Mouse (Mus musculus) C2C12 (cell line): ENCODE measurements around the gene Cd1d1. TPM values are rescaled to one million over a fixed set of nuclear protein-coding genes. Genes with fewer than 3 reads are reported as not detected.

Experiments
- H3K27me3 ChIP-seq: one replicate; pipeline ENCODE4 v1.6.1; 2011; ENCODE audit not compliant: control insufficient read depth, insufficient read depth, insufficient read length
- H3K36me3 ChIP-seq: one replicate; pipeline ENCODE4 v1.6.1; 2011; ENCODE audit not compliant: control insufficient read depth, insufficient read depth
- H3K4me3 ChIP-seq: one replicate; pipeline ENCODE4 v1.5.1; 2011; ENCODE audit warnings: mild to moderate bottlenecking, control low read depth; ENCODE audit not compliant: poor library complexity, insufficient read depth, severe bottlenecking
- H3K79me2 ChIP-seq: one replicate; pipeline ENCODE4 v1.6.1; 2011; ENCODE audit not compliant: control insufficient read depth, insufficient read depth
- H3K79me3 ChIP-seq: one replicate; pipeline ENCODE4 v1.6.1; 2011; ENCODE audit warnings: low read depth, control low read depth
- H3ac ChIP-seq: one replicate; pipeline ENCODE3; 2011; ENCODE audit warnings: low read depth; ENCODE audit not compliant: control insufficient read depth, insufficient read length
- CEBPB ChIP-seq: IDR thresholded peaks from one replicate; pipeline ENCODE4 v1.6.1; 2011; ENCODE audit warnings: low read depth, mild to moderate bottlenecking, control low read depth, moderate library complexity
- CTCF ChIP-seq: IDR thresholded peaks from one replicate; pipeline ENCODE4 v1.5.1; 2011; ENCODE audit not compliant: control insufficient read depth, insufficient read depth, insufficient read length
- FOSL1 ChIP-seq: IDR thresholded peaks from one replicate; pipeline ENCODE4 v1.8.0; 2011; ENCODE audit warnings: mild to moderate bottlenecking, low read length; ENCODE audit not compliant: poor library complexity, insufficient read depth, severe bottlenecking
- MAX ChIP-seq: IDR thresholded peaks from one replicate; pipeline ENCODE4 v1.6.1; 2011; ENCODE audit warnings: mild to moderate bottlenecking, control low read depth
- MYOD1 ChIP-seq: IDR thresholded peaks from one replicate; pipeline ENCODE4 v1.6.1; 2011; ENCODE audit warnings: low read depth; ENCODE audit not compliant: control insufficient read depth, insufficient read length
- MYOG ChIP-seq: IDR thresholded peaks from one replicate; pipeline ENCODE4 v1.6.1; 2011; ENCODE audit not compliant: control insufficient read depth, insufficient read length; ENCODE audit errors: extremely low read depth
- USF1 ChIP-seq: IDR thresholded peaks from one replicate; pipeline ENCODE4 v1.6.1; 2011; ENCODE audit warnings: low read depth, mild to moderate bottlenecking, control low read depth, moderate library complexity
- polyA plus RNA-seq: library from polyadenylated mRNA; unstranded; fragments of >200 nt; fragmentation: generic; extraction: Trizol; gene quantifications from one replicate; pipeline ENCODE4 v1.2.1, GENCODE M21; 2012; ENCODE audit warnings: missing spikeins

The Cd1d1 gene
- polyA plus RNA-seq, 1 experiment: 0.39 TPM

DNA sequence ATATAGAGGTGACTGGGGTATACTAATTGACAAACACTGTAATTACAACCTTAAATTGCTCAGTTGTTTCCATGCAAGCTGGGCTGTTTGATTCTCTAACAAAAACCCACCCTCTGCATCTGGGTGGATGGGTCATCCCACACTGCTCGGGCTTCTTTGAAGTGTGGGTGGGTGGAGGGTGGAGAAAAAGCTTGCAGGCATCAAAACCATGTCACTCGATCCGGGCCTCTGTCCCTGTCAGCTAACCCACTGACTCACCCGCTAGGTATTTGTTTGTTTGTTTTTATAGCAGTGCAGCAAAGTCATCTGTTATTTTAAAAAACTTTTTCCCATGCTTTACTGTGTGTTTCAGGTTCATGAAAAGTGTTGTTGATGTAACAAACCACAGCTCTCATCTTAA, 43.9 kb downstream of the Cd1d1 start:
- no peaks in the 10 kb centered on the region for H3K27me3 ChIP-seq
- no peak overlapping the region for H3K4me3 ChIP-seq
- no peaks in the 10 kb centered on the region for H3K36me3 ChIP-seq
- H3K79me3 ChIP-seq: no peaks in the 10 kb centered on the region
- TF ChIP-seq MYOG (no peak), MAX (no peak), USF1 (no peak), CTCF (no peak), FOSL1 (no peak), MYOD1 (no peak), CEBPB (no peak)
- no peak overlapping the region for H3ac ChIP-seq
- no peaks in the 10 kb centered on the region for H3K79me2 ChIP-seq

DNA sequence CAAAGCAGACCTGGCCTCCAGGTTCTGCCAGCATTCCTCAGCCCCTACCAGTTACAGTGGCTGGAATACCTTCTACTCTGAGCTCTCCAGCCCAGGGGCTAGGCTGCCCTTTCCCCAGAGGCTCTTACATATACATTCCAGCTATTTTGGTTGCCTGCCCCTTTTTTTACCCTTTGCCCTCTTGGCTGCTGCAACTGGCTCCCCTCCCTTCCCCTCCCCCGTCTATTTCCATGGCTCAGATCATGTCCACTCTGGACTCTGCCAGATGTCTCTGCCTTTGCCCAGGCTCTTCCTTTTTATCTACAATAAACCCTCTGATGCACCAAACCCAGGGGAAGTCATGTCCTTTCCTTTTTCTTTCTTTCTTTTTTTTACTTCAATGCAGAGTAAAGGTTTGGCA, 44.7 kb downstream of the Cd1d1 start:
- Histone ChIP-seq H3K79me3 (no peaks in the 10 kb centered on the region), H3K27me3 (no peaks in the 10 kb centered on the region), H3ac (no peak overlapping the region), H3K36me3 (no peaks in the 10 kb centered on the region), H3K4me3 (no peak overlapping the region), H3K79me2 (no peaks in the 10 kb centered on the region)
- TF ChIP-seq FOSL1 (no peak), MYOD1 (no peak), CEBPB (no peak), USF1 (no peak), MYOG (no peak), MAX (no peak), CTCF (no peak)

DNA sequence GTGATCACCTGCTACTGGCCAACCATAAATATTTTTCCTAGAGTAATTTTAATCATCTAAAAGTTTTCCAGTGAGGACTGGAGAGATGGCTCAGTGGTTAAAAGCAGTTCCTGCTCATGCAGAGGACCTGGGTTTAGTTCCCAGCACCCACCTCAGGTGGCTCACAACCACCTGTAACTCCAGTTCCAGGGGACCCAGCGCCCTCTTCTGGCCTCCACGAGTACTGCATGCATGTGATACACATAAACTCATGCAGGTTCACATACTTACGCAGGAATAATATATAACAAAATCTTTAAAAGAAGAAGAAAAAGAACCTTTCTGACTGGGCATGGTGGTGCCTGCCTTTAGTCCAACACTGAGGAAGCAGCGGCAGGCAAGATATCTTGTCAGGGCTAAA, 45.4 kb downstream of the Cd1d1 start:
- TF ChIP-seq MYOG (no peak), CTCF (no peak), MAX (no peak), CEBPB (no peak), FOSL1 (no peak), USF1 (no peak), MYOD1 (no peak)
- Histone ChIP-seq H3K27me3 (no peaks in the 10 kb centered on the region), H3K36me3 (no peaks in the 10 kb centered on the region), H3ac (no peak overlapping the region), H3K4me3 (no peak overlapping the region), H3K79me3 (no peaks in the 10 kb centered on the region), H3K79me2 (no peaks in the 10 kb centered on the region)

DNA sequence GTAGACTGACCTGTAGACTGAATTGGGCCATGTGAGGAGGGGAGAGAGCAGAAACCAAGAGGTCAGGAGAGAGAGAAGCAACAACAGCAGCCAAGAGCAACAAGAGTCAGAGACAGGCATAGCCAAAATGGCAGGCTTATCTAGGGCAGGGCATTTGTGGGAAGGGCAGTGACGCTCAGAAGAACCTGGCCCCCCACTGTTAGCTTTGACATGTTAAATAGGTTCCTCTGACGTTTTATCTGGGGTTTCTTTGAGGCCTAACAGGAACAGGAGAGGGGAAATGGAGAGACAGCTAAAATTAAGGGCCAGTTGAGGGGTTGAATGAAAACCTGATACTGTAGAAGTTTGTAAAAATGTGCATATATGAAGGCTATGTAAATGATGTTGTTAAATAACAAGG, 48.6 kb downstream of the Cd1d1 start:
- Histone ChIP-seq H3K79me2 (no peaks in the 10 kb centered on the region), H3K4me3 (no peak overlapping the region), H3K79me3 (no peaks in the 10 kb centered on the region), H3K36me3 (no peaks in the 10 kb centered on the region), H3K27me3 (no peaks in the 10 kb centered on the region), H3ac (no peak overlapping the region)
- TF ChIP-seq MYOG (no peak), USF1 (no peak), CTCF (no peak), MYOD1 (no peak), CEBPB (no peak), FOSL1 (no peak), MAX (no peak)

Other genes with a start within 250 kb of the Cd1d1 start
- 0.80 TPM for gene Dclk2, start 78.6 kb downstream of the Cd1d1 start, polyA plus RNA-seq
- gene Kirrel, start 175.3 kb upstream of the Cd1d1 start, polyA plus RNA-seq: 42.4 TPM